Mouse (Mus musculus) hindbrain, embryonic 12.5 days (tissue): ENCODE results near the gene Zbtb38. TPM values are rescaled to one million over a fixed set of nuclear protein-coding genes. Genes with fewer than 3 reads are reported as not detected.
"Not testable (repeated sequence)": the region's sequence is repeated elsewhere in the genome, so short reads cannot be mapped to it uniquely, and the experiment has no call there.

Experiments
- ATAC-seq: fragments of 200-750 bp; cut with Nextera tagmentation; 2 replicates; pipeline ENCODE4 v1.8.0; 2017; ENCODE audit warnings: moderate TSS enrichment; ENCODE audit not compliant: low FRiP score
- H3K27ac ChIP-seq: fragments of 300-500 bp; sonication (generic); 2 replicates; pipeline ENCODE4 v1.5.1; 2016; ENCODE audit warnings: mild to moderate bottlenecking
- H3K27me3 ChIP-seq: fragments of 300-500 bp; sonication (generic); 2 replicates; pipeline ENCODE4 v1.6.1; 2016; ENCODE audit warnings: mild to moderate bottlenecking
- H3K36me3 ChIP-seq: fragments of 300-500 bp; sonication (generic); 2 replicates; pipeline ENCODE4 v1.6.1; 2016; ENCODE audit warnings: mild to moderate bottlenecking
- H3K4me1 ChIP-seq: fragments of 300-500 bp; sonication (generic); 2 replicates; pipeline ENCODE4 v1.6.1; 2016
- H3K4me2 ChIP-seq: fragments of 300-500 bp; sonication (generic); replicated peaks from 2 replicates; pipeline ENCODE4 v1.6.1; 2016; ENCODE audit warnings: mild to moderate bottlenecking
- H3K4me3 ChIP-seq: fragments of 300-500 bp; sonication (generic); 2 replicates; pipeline ENCODE4 v1.5.1; 2016; ENCODE audit warnings: mild to moderate bottlenecking
- H3K9ac ChIP-seq: fragments of 300-500 bp; sonication (generic); 2 replicates; pipeline ENCODE4 v1.6.1; 2016; ENCODE audit warnings: mild to moderate bottlenecking, moderate library complexity
- H3K9me3 ChIP-seq: fragments of 300-500 bp; sonication (generic); replicated peaks from 2 replicates; pipeline ENCODE4 v1.6.1; 2016; ENCODE audit warnings: mild to moderate bottlenecking
- WGBS: fragments of 180-500 bp; shearing (Covaris S2); methylation state at CpG from one replicate; pipeline ENCODE4 v1.1.7; 2016; 5-methylcytosine and 5-hydroxymethylcytosine counted together
- polyA plus RNA-seq: library from polyadenylated mRNA; unstranded; fragments of >200 nt; fragmentation: Nextera tagmentation; extraction: Ambion mirVana; gene quantifications from 2 replicates; pipeline ENCODE4 v1.2.1, GENCODE M21; 2016

Zbtb38 gene
- polyA plus RNA-seq, 1 experiment from 2014 or later, result 18.0 TPM

GRCm38 (mm10) chr9:96677711-96678110 lies 74.9 kb downstream of the Zbtb38 start:
- not testable (repeated sequence) for H3K27ac ChIP-seq, H3K27me3 ChIP-seq, H3K4me2 ChIP-seq, ATAC-seq, H3K9ac ChIP-seq, H3K4me3 ChIP-seq, H3K36me3 ChIP-seq, H3K9me3 ChIP-seq, H3K4me1 ChIP-seq
- WGBS, result 85% methylated on average over 5 of the region's 5 CpGs

DNA sequence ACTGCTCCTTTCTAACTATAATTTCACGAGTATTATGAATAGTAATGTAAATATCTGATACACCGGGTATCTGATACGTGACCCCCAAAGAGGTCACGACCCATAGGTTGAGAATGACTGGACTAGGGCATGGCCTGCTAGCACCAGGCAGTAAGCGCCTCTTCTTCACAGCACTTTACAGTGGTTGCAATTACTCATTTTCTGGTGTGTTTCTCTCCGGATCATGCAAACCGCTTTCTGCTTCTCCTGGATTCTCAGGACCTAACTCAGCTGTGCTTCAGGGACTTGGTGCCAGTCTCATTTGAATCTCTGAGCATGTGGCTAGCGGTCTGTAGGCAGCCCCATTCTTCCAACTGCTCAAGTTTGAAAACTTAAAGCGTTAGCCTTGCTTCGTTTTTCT lies 76.0 kb downstream of the Zbtb38 start:
- H3K4me1 ChIP-seq, result no peaks in the 10 kb centered on the region
- no peaks in the 10 kb centered on the region for H3K36me3 ChIP-seq
- ATAC-seq, result no peak
- no peak overlapping the region for H3K4me2 ChIP-seq
- 91% methylated on average over 10 of the region's 10 CpGs for WGBS
- no peaks in the 10 kb centered on the region for H3K9me3 ChIP-seq
- no peaks in the 10 kb centered on the region for H3K27me3 ChIP-seq
- H3K9ac ChIP-seq, result no peak overlapping the region
- H3K4me3 ChIP-seq, result no peak overlapping the region
- no peak overlapping the region for H3K27ac ChIP-seq

DNA sequence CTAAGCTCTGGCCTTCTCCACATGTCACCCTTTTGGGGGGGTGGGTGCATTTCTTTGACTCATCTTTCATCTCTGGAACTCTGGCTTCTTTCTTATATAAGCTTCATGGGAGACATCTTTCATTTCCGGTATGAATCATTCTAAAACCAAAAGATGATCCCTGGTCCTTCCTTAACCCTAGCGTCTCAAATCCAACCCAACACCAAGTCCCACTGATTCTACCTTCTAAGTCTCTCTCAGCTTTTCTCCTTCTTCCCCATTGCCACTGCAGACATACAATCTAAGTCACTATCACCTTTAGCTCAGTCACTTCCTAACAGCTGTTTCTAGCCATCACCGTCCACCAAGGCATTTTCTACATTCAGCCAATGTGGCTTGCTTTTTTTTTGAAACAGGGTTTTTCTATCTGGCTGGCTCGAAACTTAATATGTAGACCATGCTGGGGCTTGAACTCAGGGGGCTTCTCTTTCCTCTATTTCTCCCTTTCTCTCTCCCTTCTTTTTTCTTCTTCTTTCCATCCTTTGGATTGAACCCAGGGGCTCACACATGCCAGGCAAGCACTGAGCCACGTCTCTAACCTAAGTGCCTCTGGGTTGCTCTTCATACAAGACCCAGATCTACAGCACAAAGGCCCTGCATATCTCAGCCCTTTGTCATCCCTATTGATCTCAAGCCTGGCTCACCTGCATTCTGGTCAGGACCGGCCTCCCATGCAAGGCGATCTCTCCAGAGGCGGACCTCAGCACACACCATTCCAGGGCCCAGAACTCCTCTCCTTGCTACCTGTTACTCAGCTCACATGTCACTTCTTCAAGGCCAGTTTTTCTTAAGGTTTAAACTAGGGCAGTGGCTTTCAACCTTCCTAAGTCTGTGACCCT lies 76.6 kb downstream of the Zbtb38 start:
- ATAC-seq, result no peak
- no peaks in the 10 kb centered on the region for H3K9me3 ChIP-seq
- whole genome bisulfite sequencing, result 86% methylated on average over 8 of the region's 8 CpGs
- H3K4me1 ChIP-seq, result no peaks in the 10 kb centered on the region
- no peak overlapping the region for H3K4me2 ChIP-seq
- no peaks in the 10 kb centered on the region for H3K36me3 ChIP-seq
- no peak overlapping the region for H3K4me3 ChIP-seq
- no peak overlapping the region for H3K9ac ChIP-seq
- H3K27ac ChIP-seq, result no peak overlapping the region
- no peaks in the 10 kb centered on the region for H3K27me3 ChIP-seq

GRCm38 (mm10) chr9:96675071-96675762 lies 77.4 kb downstream of the Zbtb38 start:
- no peaks in the 10 kb centered on the region for H3K9me3 ChIP-seq
- WGBS, result 35% methylated on average over 5 of the region's 5 CpGs
- no peaks in the 10 kb centered on the region for H3K27me3 ChIP-seq
- ATAC-seq, result 0 out of 2 replicates have a peak, but pooled peaks have one; percentile 53
- no peaks in the 10 kb centered on the region for H3K36me3 ChIP-seq
- no peak overlapping the region for H3K4me3 ChIP-seq
- H3K4me1 ChIP-seq, result no peaks in the 10 kb centered on the region
- no peak overlapping the region for H3K27ac ChIP-seq
- no peak overlapping the region for H3K4me2 ChIP-seq
- H3K9ac ChIP-seq, result no peak overlapping the region

- Histone ChIP-seq H3K9me3 (no peaks in the 10 kb centered on the region), H3K4me1 (0 out of 2 replicates have a peak, but pooled peaks cover 2% of the 10 kb centered on the region), H3K4me3 (no peak overlapping the region), H3K36me3 (no peaks in the 10 kb centered on the region), H3K4me2 (no peak overlapping the region), H3K27me3 (no peaks in the 10 kb centered on the region), H3K9ac (no peak overlapping the region), H3K27ac (no peak overlapping the region)
- WGBS, result 86% methylated on average over 8 of the region's 8 CpGs
- no peak for ATAC-seq
These were observed 78.3 kb downstream of the Zbtb38 start for GRCm38 (mm10) chr9:96674301-96674700.

DNA sequence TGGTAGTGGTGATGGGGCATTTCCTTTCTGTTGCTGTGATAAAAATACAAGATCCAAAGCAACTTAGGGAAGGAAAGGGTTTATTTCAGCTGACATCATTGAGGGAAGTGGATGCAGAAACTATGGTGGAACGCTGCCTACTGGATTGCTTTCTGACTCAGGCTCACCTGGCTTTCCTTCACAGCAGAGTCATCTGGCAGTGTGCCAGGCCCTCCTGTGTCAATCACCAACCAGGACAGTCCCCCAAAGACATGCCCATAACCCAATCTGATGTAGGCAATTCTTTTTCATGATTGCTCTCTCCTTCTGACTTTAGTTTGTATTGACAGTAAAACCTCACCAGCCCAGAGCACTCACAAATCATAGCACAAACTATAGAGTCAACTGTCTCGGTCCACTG lies 80.2 kb downstream of the Zbtb38 start:
- Histone ChIP-seq H3K4me3 (no peak overlapping the region), H3K9me3 (no peaks in the 10 kb centered on the region), H3K36me3 (no peaks in the 10 kb centered on the region), H3K27ac (no peak overlapping the region), H3K4me1 (0 out of 2 replicates have a peak, but pooled peaks cover 2% of the 10 kb centered on the region), H3K27me3 (no peaks in the 10 kb centered on the region), H3K4me2 (no peak overlapping the region), H3K9ac (no peak overlapping the region)
- WGBS, result 93% methylated on average over 2 of the region's 2 CpGs
- ATAC-seq, result no peak

DNA sequence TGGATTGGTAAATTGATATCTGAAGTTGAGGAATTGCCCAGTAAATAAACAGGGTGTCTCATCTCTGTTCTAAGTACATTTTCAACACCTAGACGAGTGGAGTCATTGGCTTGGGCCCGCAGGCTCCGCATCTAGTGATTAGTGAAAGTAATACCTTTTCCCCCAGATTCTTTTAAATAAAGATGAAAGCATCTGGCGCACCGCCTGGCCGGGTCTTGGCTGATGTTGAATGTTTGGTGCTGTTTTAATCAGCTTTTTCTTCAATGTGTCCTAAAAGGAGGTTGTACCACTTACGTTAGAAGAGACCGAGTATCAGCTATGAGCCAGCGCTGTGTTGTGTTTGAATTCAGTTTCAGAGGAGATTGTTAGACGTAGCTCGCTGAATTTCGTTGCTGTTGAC lies 81.4 kb downstream of the Zbtb38 start:
- H3K4me1 ChIP-seq, result 0 out of 2 replicates have a peak, but pooled peaks cover 2% of the 10 kb centered on the region
- H3K27ac ChIP-seq, result no peak overlapping the region
- H3K4me2 ChIP-seq, result no peak overlapping the region
- no peak overlapping the region for H3K4me3 ChIP-seq
- no peak overlapping the region for H3K9ac ChIP-seq
- H3K9me3 ChIP-seq, result no peaks in the 10 kb centered on the region
- H3K36me3 ChIP-seq, result no peaks in the 10 kb centered on the region
- no peaks in the 10 kb centered on the region for H3K27me3 ChIP-seq
- no peak for ATAC-seq
- WGBS, result 94% methylated on average over 12 of the region's 12 CpGs

DNA sequence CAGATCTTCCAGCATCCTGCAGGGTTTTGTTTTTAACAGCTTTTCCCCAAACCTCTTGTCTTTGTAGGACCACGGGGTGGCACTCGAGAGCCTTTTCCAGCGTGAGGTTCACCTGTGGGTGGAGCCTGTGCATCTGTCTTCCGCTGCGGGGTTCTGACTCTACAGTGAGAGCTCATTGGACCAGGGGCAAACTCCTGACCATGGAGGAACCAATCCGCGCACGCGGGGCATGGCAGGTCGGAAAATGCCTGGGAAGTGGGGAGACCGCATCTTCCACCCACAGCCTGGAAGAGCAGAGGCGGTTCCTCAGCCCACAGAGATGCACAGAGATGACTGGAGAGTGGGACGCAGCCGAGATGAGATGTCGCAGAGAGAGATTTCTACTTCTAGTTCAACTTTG lies 82.8 kb downstream of the Zbtb38 start:
- ATAC-seq, result peak; percentile 100
- H3K27ac ChIP-seq, result peak overlapping the region; percentile 85
- no peaks in the 10 kb centered on the region for H3K27me3 ChIP-seq
- H3K4me3 ChIP-seq, result peak overlapping the region; percentile 35
- peak overlapping the region; percentile 55 for H3K4me2 ChIP-seq
- H3K9ac ChIP-seq, result peak overlapping the region; percentile 38; the same call in 1 of the 2 replicates
- 2% methylated on average over 15 of the region's 15 CpGs for WGBS
- H3K4me1 ChIP-seq, result 0 out of 2 replicates have a peak, but pooled peaks cover 2% of the 10 kb centered on the region
- H3K9me3 ChIP-seq, result no peaks in the 10 kb centered on the region
- no peaks in the 10 kb centered on the region for H3K36me3 ChIP-seq

GRCm38 (mm10) chr9:96668628-96669027 lies 84.0 kb downstream of the Zbtb38 start:
- Histone ChIP-seq H3K4me3 (no peak overlapping the region), H3K9me3 (no peaks in the 10 kb centered on the region), H3K27ac (no peak overlapping the region), H3K4me1 (0 out of 2 replicates have a peak, but pooled peaks cover 2% of the 10 kb centered on the region), H3K9ac (no peak overlapping the region), H3K27me3 (no peaks in the 10 kb centered on the region), H3K36me3 (no peaks in the 10 kb centered on the region), H3K4me2 (no peak overlapping the region)
- 52% methylated on average over 5 of the region's 5 CpGs for WGBS
- ATAC-seq, result peak; percentile 46; the same call in 1 of the 2 replicates

DNA sequence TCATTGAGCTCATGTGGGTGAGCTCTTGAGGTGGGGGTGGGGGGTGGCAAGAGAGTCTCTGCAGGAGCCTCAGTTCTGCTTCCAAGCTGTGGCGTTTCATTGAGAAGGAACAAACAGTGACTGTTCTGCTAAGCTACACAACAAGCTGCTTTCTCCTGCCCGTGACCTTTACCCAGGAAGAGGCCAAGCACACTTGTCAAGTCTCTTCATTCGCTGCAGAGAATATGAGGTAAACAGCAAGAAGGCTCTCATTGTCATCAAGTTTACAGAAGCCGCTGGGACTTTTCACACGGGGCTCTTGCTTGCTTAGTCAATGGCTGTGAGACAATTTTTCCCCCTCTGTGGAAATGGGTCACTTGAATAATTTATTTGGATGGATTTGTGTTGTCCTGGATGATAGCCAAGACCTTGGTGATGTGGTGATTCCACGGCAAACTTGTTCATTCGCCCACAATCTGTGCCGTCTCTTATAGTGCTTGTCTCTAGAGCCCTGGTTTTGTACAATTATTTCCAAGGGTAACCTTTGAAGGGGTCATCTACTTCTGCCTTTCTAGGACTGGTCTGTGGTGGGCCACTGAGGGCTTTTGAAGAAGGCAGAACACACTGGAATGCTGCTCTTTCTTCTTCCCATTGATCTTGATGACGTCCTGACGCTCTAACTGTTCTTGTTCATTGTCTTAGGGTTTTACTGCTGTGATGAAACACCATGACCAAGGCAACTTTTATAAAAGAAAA lies 92.0 kb downstream of the Zbtb38 start:
- H3K27me3 ChIP-seq, result no peaks in the 10 kb centered on the region
- ATAC-seq, result 0 out of 2 replicates have a peak, but pooled peaks have one; percentile 48
- H3K27ac ChIP-seq, result no peak overlapping the region

DNA sequence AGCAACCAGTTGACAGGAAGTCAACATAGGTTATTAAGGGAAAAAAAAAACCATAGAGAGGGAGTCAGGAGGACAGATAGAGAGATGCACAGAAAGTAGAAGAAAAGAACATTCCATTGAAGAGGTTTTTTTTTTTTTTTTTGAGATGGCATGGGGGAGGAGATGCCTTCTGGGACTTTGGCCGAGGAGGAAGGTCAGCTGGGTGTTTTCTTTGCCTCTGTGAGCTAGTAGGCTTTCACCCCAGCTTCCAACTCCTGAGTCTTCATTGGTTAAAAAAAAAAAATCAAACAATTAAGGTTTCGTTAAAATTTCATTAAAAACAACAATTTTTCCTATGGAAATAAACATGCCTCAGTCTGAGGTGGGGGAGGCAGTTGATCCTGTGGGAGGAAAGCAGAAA lies 92.8 kb downstream of the Zbtb38 start:
- H3K27me3 ChIP-seq, result no peaks in the 10 kb centered on the region
- H3K36me3 ChIP-seq, result no peaks in the 10 kb centered on the region
- H3K9ac ChIP-seq, result no peak overlapping the region
- 79% methylated on average over 2 of the region's 2 CpGs for WGBS
- H3K27ac ChIP-seq, result no peak overlapping the region
- H3K9me3 ChIP-seq, result no peaks in the 10 kb centered on the region
- ATAC-seq, result no peak
- H3K4me2 ChIP-seq, result no peak overlapping the region
- H3K4me1 ChIP-seq, result peaks cover 5% of the 10 kb centered on the region; the same call in 1 of the 2 replicates
- H3K4me3 ChIP-seq, result no peak overlapping the region

More for the DNA sequence above, 92.0 kb downstream of the Zbtb38 start:
- no peaks in the 10 kb centered on the region for H3K9me3 ChIP-seq
- peaks cover 5% of the 10 kb centered on the region; the same call in 1 of the 2 replicates for H3K4me1 ChIP-seq
- no peak overlapping the region for H3K4me2 ChIP-seq
- H3K9ac ChIP-seq, result no peak overlapping the region
- no peak overlapping the region for H3K4me3 ChIP-seq
- 60% methylated on average over 10 of the region's 10 CpGs for WGBS
- H3K36me3 ChIP-seq, result no peaks in the 10 kb centered on the region

DNA sequence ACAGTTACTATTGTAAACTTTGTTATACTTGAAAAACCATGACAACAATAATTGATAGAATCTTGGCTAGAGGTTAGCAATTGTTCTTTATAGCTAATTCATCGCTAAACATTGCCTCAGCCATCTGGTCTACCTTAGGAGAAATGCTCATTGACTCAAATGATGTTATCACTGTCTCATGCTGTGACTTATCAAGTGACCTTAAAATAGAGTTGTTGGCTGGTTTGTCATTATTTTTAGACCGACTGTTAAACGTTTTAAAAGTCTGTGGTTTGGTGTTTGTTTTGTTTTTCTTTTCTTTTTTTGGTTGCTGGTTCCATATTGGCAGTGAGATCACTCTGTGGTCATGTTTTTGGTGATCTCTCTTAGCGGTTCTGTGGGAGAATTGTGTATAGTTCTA lies 99.1 kb downstream of the Zbtb38 start:
- H3K9ac ChIP-seq, result no peak overlapping the region
- 74% methylated on average over 4 of the region's 4 CpGs for WGBS
- H3K4me1 ChIP-seq, result no peaks in the 10 kb centered on the region
- no peak overlapping the region for H3K27ac ChIP-seq
- no peak for ATAC-seq
- no peak overlapping the region for H3K4me3 ChIP-seq
- H3K36me3 ChIP-seq, result no peaks in the 10 kb centered on the region
- H3K9me3 ChIP-seq, result no peaks in the 10 kb centered on the region
- no peaks in the 10 kb centered on the region for H3K27me3 ChIP-seq
- no peak overlapping the region for H3K4me2 ChIP-seq
